Comparison of ENCODE assay signal across 8 mouse cellular contexts in the genomic region with DNA sequence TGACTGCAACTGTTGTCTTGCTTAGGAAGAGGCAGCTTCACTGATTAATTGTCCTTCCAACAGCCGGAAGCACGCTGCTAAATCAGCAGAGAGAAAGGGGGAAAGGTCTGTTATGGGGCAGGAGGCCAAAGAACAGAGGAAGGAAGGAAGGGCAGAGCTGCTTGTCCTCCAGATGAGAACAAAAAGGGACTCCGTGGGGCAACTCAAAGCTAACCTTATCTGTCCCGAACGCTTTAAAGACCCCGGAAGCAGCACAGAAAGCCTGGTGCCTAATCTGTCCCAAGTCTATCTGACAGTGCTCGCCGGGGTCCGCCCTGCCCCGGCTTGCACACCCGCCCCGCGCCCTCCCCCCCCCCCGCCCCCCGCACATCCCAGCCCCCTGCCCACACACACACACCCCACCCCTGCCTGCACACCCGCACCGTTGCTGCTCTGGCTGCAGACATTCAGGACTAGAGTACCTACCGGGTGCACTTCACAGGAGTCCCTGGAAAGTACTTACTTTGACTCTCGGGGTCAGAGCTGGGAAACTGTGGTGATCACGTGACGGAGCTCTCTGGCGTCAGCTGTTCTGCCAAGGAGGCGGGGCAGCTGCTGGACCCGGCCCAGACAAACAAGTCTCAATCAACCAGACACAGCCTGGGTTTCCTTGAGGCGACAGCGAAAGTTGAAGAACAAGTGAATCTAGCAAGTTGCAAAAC. TPM values are rescaled to one million over a fixed set of nuclear protein-coding genes. Genes with fewer than 3 reads are reported as not detected.
DNase-seq lines count a peak whose midpoint lies in the region; ATAC-seq and TF ChIP-seq lines count a peak whose summit lies in the region.

Gene Tcn2, minus strand, starts transcription at position 649 of the 701 bp plus-strand sequence.

- no peak within 1 kb of the TSS; the same call in 1 of the 2 replicates for H3K27ac ChIP-seq in embryonic facial prominence, embryonic 12.5 days
- H3K27ac ChIP-seq in limb, embryonic 14.5 days (replicated peaks; ENCODE audit: low read depth, low read length) = no peak within 1 kb of the TSS
- no peak within 1 kb of the TSS for H3K27ac ChIP-seq in midbrain, embryonic 16.5 days (ENCODE audit: low read length)

- H3K36me3 ChIP-seq in embryonic facial prominence, embryonic 12.5 days = no peaks in the 10 kb centered on the region
- 0 out of 2 replicates have a peak, but pooled peaks cover 3% of the 10 kb centered on the region for H3K36me3 ChIP-seq in limb, embryonic 14.5 days (ENCODE audit: control insufficient read depth, insufficient read depth, low read length)
- no peaks in the 10 kb centered on the region for H3K36me3 ChIP-seq in midbrain, embryonic 16.5 days (ENCODE audit: control insufficient read depth, insufficient read depth, low read length)

- H3K4me1 ChIP-seq in embryonic facial prominence, embryonic 12.5 days = peaks cover 5% of the 10 kb centered on the region
- H3K4me1 ChIP-seq in limb, embryonic 14.5 days (ENCODE audit: control insufficient read depth, insufficient read depth, low read length) = peaks cover 7% of the 10 kb centered on the region
- H3K4me1 ChIP-seq in midbrain, embryonic 16.5 days (ENCODE audit: control insufficient read depth, insufficient read depth, low read length) = peaks cover 12% of the 10 kb centered on the region

- H3K4me2 ChIP-seq in embryonic facial prominence, embryonic 12.5 days (replicated peaks) = peak within 1 kb of the TSS; percentile 70
- H3K4me2 ChIP-seq in limb, embryonic 14.5 days (replicated peaks; ENCODE audit: low read depth, low read length, severe bottlenecking) = peak within 1 kb of the TSS; percentile 76
- peak within 1 kb of the TSS; percentile 62 for H3K4me2 ChIP-seq in midbrain, embryonic 16.5 days (ENCODE audit: low read length)

- H3K27me3 ChIP-seq in embryonic facial prominence, embryonic 12.5 days = no peaks in the 10 kb centered on the region
- H3K27me3 ChIP-seq in limb, embryonic 14.5 days (ENCODE audit: control insufficient read depth, insufficient read depth, low read length) = no peaks in the 10 kb centered on the region
- no peaks in the 10 kb centered on the region for H3K27me3 ChIP-seq in midbrain, embryonic 16.5 days (ENCODE audit: control insufficient read depth, insufficient read depth, low read depth, low read length)

- peak within 1 kb of the TSS; percentile 57 for H3K4me3 ChIP-seq in embryonic facial prominence, embryonic 12.5 days
- H3K4me3 ChIP-seq in limb, embryonic 14.5 days (replicated peaks; ENCODE audit: low read length) = peak within 1 kb of the TSS; percentile 50
- peak within 1 kb of the TSS; percentile 41 for H3K4me3 ChIP-seq in midbrain, embryonic 16.5 days (ENCODE audit: low read depth, low read length)

- peak in 1 of 2 experiments; percentile 66 for DNase-seq in frontal cortex, adult 2 months (ENCODE audit: extremely low spot score in 1 of 2, low spot score in 1 of 2)
- peak; percentile 93 for DNase-seq in heart, adult 8-10 months (ENCODE audit: low spot score)
- peak; percentile 98 for DNase-seq in kidney, adult 9 months
- peak; percentile 83 for DNase-seq in limb, embryonic 14.5 days (ENCODE audit: low spot score)
- DNase-seq in spleen, postnatal 10 days (ENCODE audit: low spot score in 2 of 2) = peak; percentile 34 to 75

- ATAC-seq in frontal cortex, adult (ENCODE audit: low TSS enrichment) = no peak; the same call in 1 of the 2 replicates
- ATAC-seq in embryonic facial prominence, embryonic 12.5 days (ENCODE audit: insufficient number of reproducible peaks, insufficient read depth, low FRiP score, low TSS enrichment) = peak; percentile 76
- ATAC-seq in limb, embryonic 14.5 days (ENCODE audit: low FRiP score, low read depth) = peak; percentile 82
- ATAC-seq in midbrain, embryonic 16.5 days = peak; percentile 64; the same call in 1 of the 2 replicates

- H3K9ac ChIP-seq in embryonic facial prominence, embryonic 12.5 days = peak within 1 kb of the TSS; percentile 61
- peak within 1 kb of the TSS; percentile 59 for H3K9ac ChIP-seq in limb, embryonic 14.5 days (ENCODE audit: low read depth, low read length, severe bottlenecking)
- peak within 1 kb of the TSS; percentile 53 for H3K9ac ChIP-seq in midbrain, embryonic 16.5 days (ENCODE audit: low read depth, low read length)

- TF ChIP-seq POLR2A in limb, embryonic 14.5 days (IDR thresholded peaks at IDR 0.05; ENCODE audit: borderline replicate concordance, extremely low read depth, insufficient read depth, insufficient read length) = no peak

- H3K9me3 ChIP-seq in embryonic facial prominence, embryonic 12.5 days = no peaks in the 10 kb centered on the region
- H3K9me3 ChIP-seq in limb, embryonic 14.5 days (ENCODE audit: control insufficient read depth, low read length) = no peaks in the 10 kb centered on the region
- H3K9me3 ChIP-seq in midbrain, embryonic 16.5 days (replicated peaks; ENCODE audit: control insufficient read depth, low read length, poor library complexity, severe bottlenecking) = no peaks in the 10 kb centered on the region

- under 1% methylated on average over 25 of the region's 26 CpGs for WGBS in embryonic facial prominence, embryonic 12.5 days
- under 1% methylated on average over 19 of the region's 26 CpGs for WGBS in limb, embryonic 14.5 days
- under 1% methylated on average over 17 of the region's 26 CpGs for WGBS in midbrain, embryonic 16.5 days

RNA-seq across cellular contexts. Expression of gene Tcn2, which starts in this region (rescaled TPM):
- polyA plus RNA-seq in frontal cortex, adult 2 months (2012; rRNA removed) = 33.2 and 39.2 TPM in 2 replicates
- polyA plus RNA-seq in embryonic facial prominence, embryonic 12.5 days (2016; fragmentation: Nextera tagmentation; extraction: Ambion mirVana) = 34.6 and 36.1 TPM in 2 replicates
- total RNA-seq in heart, adult 8-10 months (2022) = 10 to 100 TPM; 43.0 to 46.5 (median 44.3) TPM
- 51.5 and 59.9 TPM in 2 replicates for polyA plus RNA-seq in limb, embryonic 14.5 days (2012; rRNA removed)
- 51.7 and 54.3 TPM in 2 replicates for polyA plus RNA-seq in limb, embryonic 14.5 days (2014; fragmentation: Nextera tagmentation; extraction: Ambion mirVana)
- 19.5 and 20.8 TPM in 2 replicates for polyA plus RNA-seq in midbrain, embryonic 16.5 days (2015; fragmentation: Nextera tagmentation; extraction: Ambion mirVana)
